ENCODE assay signal across 15 mouse cellular contexts in genomic region chrX:11795010-11795409, GRCm38 (mm10).
DNase-seq lines count a peak whose midpoint lies in the region; ATAC-seq lines count a peak whose summit lies in the region.
"Had no signal": no experiment of that assay in that cellular context is flagged by ENCODE, and none has a peak within 500 bp of the region (broad histone marks: within the 10 kb centered on the region; RNA-seq: fewer than 3 reads in every experiment).

No protein-coding gene starts in this region.

- peak; percentile 84 for DNase-seq in heart, adult 11 months
- no peak for DNase-seq in heart, postnatal 25 days (ENCODE audit: low spot score)
- peak; percentile 77 for DNase-seq in fibroblast of lung, adult 2 months (ENCODE audit: low read depth)
- DNase-seq in mesoderm, embryonic 11.5 days (ENCODE audit: low read depth, low spot score): peak; percentile 28
- DNase-seq in hindbrain, embryonic 14.5 days (ENCODE audit: low spot score): no peak
- no peak for DNase-seq in ovary, postnatal 14 days (ENCODE audit: low spot score)
- DNase-seq in adrenal gland, adult 18-20 months (ENCODE audit: low spot score in 2 of 2): no peak
- DNase-seq: forebrain, postnatal 0 days; thymus, postnatal 4 days had no signal

- WGBS in limb, embryonic 13.5 days: 51% methylated on average over 6 of the region's 6 CpGs
- WGBS in hindbrain, embryonic 14.5 days: 73% methylated on average over 6 of the region's 6 CpGs

- H3K4me3 ChIP-seq in limb, embryonic 13.5 days: no peak overlapping the region
- no peak overlapping the region for H3K4me3 ChIP-seq in hindbrain, embryonic 14.5 days (replicated peaks; ENCODE audit: low read length)
- H3K4me3 ChIP-seq: heart, embryonic 12.5 days; hindbrain, embryonic 15.5 days; layer of hippocampus, adult 2 months had no signal

- H3K9ac ChIP-seq in limb, embryonic 13.5 days: no peak overlapping the region
- H3K9ac ChIP-seq in hindbrain, embryonic 14.5 days: no peak overlapping the region
- H3K9ac ChIP-seq: forebrain, postnatal 0 days; heart, embryonic 12.5 days; hindbrain, embryonic 15.5 days had no signal

- no peaks in the 10 kb centered on the region for H3K36me3 ChIP-seq in limb, embryonic 13.5 days
- no peaks in the 10 kb centered on the region for H3K36me3 ChIP-seq in hindbrain, embryonic 14.5 days (replicated peaks; ENCODE audit: control insufficient read depth, insufficient read depth)
- H3K36me3 ChIP-seq: heart, embryonic 12.5 days; hindbrain, embryonic 15.5 days had no signal

- H3K4me2 ChIP-seq in limb, embryonic 13.5 days (replicated peaks): no peak overlapping the region
- no peak overlapping the region for H3K4me2 ChIP-seq in hindbrain, embryonic 14.5 days (replicated peaks)
- H3K4me2 ChIP-seq: heart, embryonic 12.5 days; hindbrain, embryonic 15.5 days had no signal

- ATAC-seq in limb, embryonic 13.5 days (ENCODE audit: low FRiP score, low read depth): peak; percentile 88
- no peak for ATAC-seq in hindbrain, embryonic 14.5 days (ENCODE audit: low FRiP score)
- ATAC-seq: forebrain, postnatal 0 days had no signal

- intact Hi-C loops in heart, postnatal 25 days (cut with DNase I): no loop called here

- peaks cover 8% of the 10 kb centered on the region; the same call in 1 of the 2 replicates for H3K27me3 ChIP-seq in limb, embryonic 13.5 days
- 0 out of 2 replicates have a peak, but pooled peaks cover 1% of the 10 kb centered on the region for H3K27me3 ChIP-seq in hindbrain, embryonic 14.5 days (ENCODE audit: control insufficient read depth, insufficient read depth, low read length)
- H3K27me3 ChIP-seq: CH12.LX had no signal

- H3K4me1 ChIP-seq in limb, embryonic 13.5 days: 0 out of 2 replicates have a peak, but pooled peaks cover 13% of the 10 kb centered on the region
- H3K4me1 ChIP-seq in hindbrain, embryonic 14.5 days (replicated peaks; ENCODE audit: control insufficient read depth, insufficient read depth, low read length): peaks cover 7% of the 10 kb centered on the region; the same call in 1 of the 2 replicates

- no peaks in the 10 kb centered on the region for H3K9me3 ChIP-seq in limb, embryonic 13.5 days
- H3K9me3 ChIP-seq in hindbrain, embryonic 14.5 days (ENCODE audit: control insufficient read depth, low read length): no peaks in the 10 kb centered on the region
- H3K9me3 ChIP-seq: hindbrain, embryonic 15.5 days had no signal

- peak overlapping the region; percentile 48; the same call in 1 of the 2 replicates for H3K27ac ChIP-seq in limb, embryonic 13.5 days
- H3K27ac ChIP-seq in hindbrain, embryonic 14.5 days: no peak overlapping the region
- H3K27ac ChIP-seq: hindbrain, embryonic 15.5 days; layer of hippocampus, adult 2 months; macrophage had no signal

Comparison
In these comparisons a context has a peak if more than half of its experiments do, and no peak if none do; other contexts are left out.
1. DNase-seq: peak in heart, adult 11 months (single experiment), fibroblast of lung, adult 2 months (single experiment) and mesoderm, embryonic 11.5 days (single experiment); none in heart, postnatal 25 days (single experiment), hindbrain, embryonic 14.5 days (single experiment), ovary, postnatal 14 days (single experiment) and adrenal gland, adult 18-20 months (0 of 2).